Mouse (Mus musculus) kidney, adult 2 months (tissue): ENCODE data around the gene Alg9.

Source experiments
- CTCF ChIP-seq: fragments of 200-500 bp; conservative IDR thresholded peaks from 2 replicates; pipeline ENCODE4 v1.5.1; 2011; ENCODE audit warnings: low read depth, mild to moderate bottlenecking, control low read depth, low read length, moderate library complexity, mixed read lengths; ENCODE audit not compliant: insufficient read depth, insufficient read length
- POLR2A ChIP-seq: fragments of 200-500 bp; IDR thresholded peaks from one replicate; pipeline ENCODE4 v1.6.1; 2011; ENCODE audit warnings: low read depth, low read length, control low read depth

DNA sequence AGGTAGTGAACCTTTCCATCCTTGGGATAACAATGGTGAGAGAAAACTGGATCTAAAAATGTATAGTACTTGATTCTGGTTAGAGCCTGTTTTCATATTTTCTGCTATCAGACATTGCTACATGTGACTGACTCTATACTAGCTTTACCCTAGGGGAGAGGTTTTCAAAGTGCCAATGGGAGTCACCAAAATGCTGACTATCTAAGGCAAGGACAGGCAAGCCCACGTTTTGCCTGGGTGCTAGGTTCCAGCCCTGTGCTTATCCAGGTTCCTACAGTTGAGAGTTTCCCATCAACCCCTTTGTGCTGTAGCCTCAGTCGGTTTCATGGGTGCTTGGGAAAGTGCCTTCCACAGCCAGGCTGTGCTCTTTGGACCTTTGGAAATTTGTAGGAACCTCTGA, 36.9 kb downstream of the Alg9 start:
- TF ChIP-seq CTCF (no peak), POLR2A (no peak)
